Mouse (Mus musculus) stomach, embryonic 14.5 days (tissue): ENCODE data around the gene Xlr5a. TPM values are rescaled to one million over a fixed set of nuclear protein-coding genes. Genes with fewer than 3 reads are reported as not detected.
"Not testable (repeated sequence)": the region's sequence is repeated elsewhere in the genome, so short reads cannot be mapped to it uniquely, and the experiment has no call there.

Experiments
- ATAC-seq: fragments of 200-750 bp; cut with Nextera tagmentation; 2 replicates; pipeline ENCODE4 v1.8.0; 2017; ENCODE audit warnings: low read depth, moderate TSS enrichment; ENCODE audit not compliant: insufficient number of reproducible peaks, insufficient read depth, low FRiP score
- H3K27ac ChIP-seq: fragments of 300-500 bp; sonication (generic); 2 replicates; pipeline ENCODE4 v1.5.1; 2014; ENCODE audit warnings: mild to moderate bottlenecking, low read length, moderate library complexity, mixed read lengths
- H3K27me3 ChIP-seq: fragments of 300-500 bp; sonication (generic); 2 replicates; pipeline ENCODE4 v1.6.1; 2014; ENCODE audit warnings: low read length, control low read depth, mixed read lengths; ENCODE audit not compliant: control insufficient read depth, insufficient read depth
- H3K36me3 ChIP-seq: fragments of 300-500 bp; sonication (generic); 2 replicates; pipeline ENCODE4 v1.6.1; 2014; ENCODE audit warnings: mild to moderate bottlenecking, control low read depth, low read length, moderate library complexity, mixed read lengths; ENCODE audit not compliant: control insufficient read depth, insufficient read depth
- H3K4me1 ChIP-seq: fragments of 300-500 bp; sonication (generic); 2 replicates; pipeline ENCODE4 v1.6.1; 2014; ENCODE audit warnings: low read length, control low read depth, mixed read lengths; ENCODE audit not compliant: control insufficient read depth, insufficient read depth
- H3K4me2 ChIP-seq: fragments of 300-500 bp; sonication (generic); replicated peaks from 2 replicates; pipeline ENCODE4 v1.6.1; 2014; ENCODE audit warnings: low read depth, low read length, control low read depth
- H3K4me3 ChIP-seq: fragments of 300-500 bp; sonication (generic); 2 replicates; pipeline ENCODE4 v1.5.1; 2014; ENCODE audit warnings: low read depth, low read length, control low read depth
- H3K9ac ChIP-seq: fragments of 300-500 bp; sonication (generic); replicated peaks from 2 replicates; pipeline ENCODE4 v1.6.1; 2014; ENCODE audit warnings: low read depth, mild to moderate bottlenecking, control low read depth, low read length, moderate library complexity, mixed read lengths
- H3K9me3 ChIP-seq: fragments of 300-500 bp; sonication (generic); 2 replicates; pipeline ENCODE4 v1.6.1; 2016; ENCODE audit warnings: low read depth, low read length, control low read depth; ENCODE audit not compliant: control insufficient read depth
- WGBS: fragments of 180-500 bp; shearing (Covaris S2); extraction: QIAGEN DNeasy Blood & Tissue Kit; methylation state at CpG from one replicate; pipeline ENCODE4 v1.1.7; 2014; 5-methylcytosine and 5-hydroxymethylcytosine counted together
- polyA plus RNA-seq: library from polyadenylated mRNA; unstranded; fragments of >200 nt; fragmentation: Nextera tagmentation; extraction: Ambion mirVana; gene quantifications from 2 replicates; pipeline ENCODE4 v1.2.1, GENCODE M21; 2014

Xlr5a gene
- polyA plus RNA-seq, 1 experiment from 2014 or later = 0.16 TPM

- 64% methylated on average over 13 of the region's 13 CpGs for WGBS
- H3K9ac ChIP-seq, H3K27me3 ChIP-seq, H3K4me3 ChIP-seq, H3K27ac ChIP-seq, H3K4me1 ChIP-seq, H3K4me2 ChIP-seq, H3K36me3 ChIP-seq, ATAC-seq, H3K9me3 ChIP-seq: not testable (repeated sequence)
These were observed 195.8 kb downstream of the Xlr5a start, which contains the start of gene Xlr3a for GRCm38 (mm10) chrX:73096941-73097508. TSS of gene Xlr3a (minus strand) at chrX:73097095.

DNA sequence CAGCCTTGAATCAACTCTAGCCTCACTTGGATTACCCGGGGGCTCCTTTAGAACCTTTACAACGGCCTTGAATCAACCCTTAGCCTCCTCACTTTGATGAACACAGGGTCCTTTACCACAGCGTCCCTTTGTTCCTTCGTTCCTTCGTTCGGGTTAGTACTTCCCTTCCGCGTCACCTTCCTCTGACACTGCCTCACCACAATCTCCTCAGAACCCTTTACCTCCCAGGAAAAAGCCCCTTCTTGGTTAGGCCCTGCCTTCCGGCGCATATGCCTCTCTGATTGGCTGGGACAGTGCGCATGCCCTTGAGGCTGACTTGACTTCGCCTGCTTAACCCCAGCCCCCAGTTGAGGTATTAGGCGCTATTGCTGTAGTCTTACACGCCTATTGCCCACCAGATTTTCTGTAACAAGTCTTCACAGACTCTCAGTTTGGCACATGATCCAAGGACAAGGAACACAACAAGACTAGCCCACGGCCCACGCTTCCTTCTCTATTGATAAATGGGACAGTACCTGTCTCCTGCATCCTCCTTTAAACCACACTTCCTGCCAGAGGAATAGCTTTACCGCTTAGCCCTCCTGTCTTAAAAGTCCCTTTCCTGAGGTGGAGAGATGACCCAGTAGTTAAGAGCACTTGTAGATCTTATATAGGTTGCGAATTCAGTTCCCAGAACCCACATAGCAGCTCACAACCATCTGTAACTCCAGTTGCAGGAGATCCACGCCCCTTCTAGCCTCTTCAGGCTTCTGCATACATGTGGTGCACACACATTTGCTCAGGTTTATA, 210.3 kb downstream of the Xlr5a start, which contains the start of gene Xlr4a:
Xlr4a (minus strand) TSS at position 212 of the 789 bp plus-strand sequence.
- not testable (repeated sequence) for H3K4me2 ChIP-seq, H3K27ac ChIP-seq, H3K9me3 ChIP-seq, H3K27me3 ChIP-seq, H3K4me3 ChIP-seq, ATAC-seq, H3K9ac ChIP-seq, H3K36me3 ChIP-seq, H3K4me1 ChIP-seq
- 79% methylated on average over 19 of the region's 19 CpGs for WGBS

- H3K36me3 ChIP-seq, H3K4me1 ChIP-seq, H3K9ac ChIP-seq, H3K27me3 ChIP-seq, H3K4me2 ChIP-seq, H3K4me3 ChIP-seq, H3K9me3 ChIP-seq, H3K27ac ChIP-seq: not testable (repeated sequence)
- ATAC-seq = peak; percentile 67
- WGBS = 89% methylated on average over 1 of the region's 5 CpGs
These were observed 225.9 kb downstream of the Xlr5a start for GRCm38 (mm10) chrX:73066765-73067312.

DNA sequence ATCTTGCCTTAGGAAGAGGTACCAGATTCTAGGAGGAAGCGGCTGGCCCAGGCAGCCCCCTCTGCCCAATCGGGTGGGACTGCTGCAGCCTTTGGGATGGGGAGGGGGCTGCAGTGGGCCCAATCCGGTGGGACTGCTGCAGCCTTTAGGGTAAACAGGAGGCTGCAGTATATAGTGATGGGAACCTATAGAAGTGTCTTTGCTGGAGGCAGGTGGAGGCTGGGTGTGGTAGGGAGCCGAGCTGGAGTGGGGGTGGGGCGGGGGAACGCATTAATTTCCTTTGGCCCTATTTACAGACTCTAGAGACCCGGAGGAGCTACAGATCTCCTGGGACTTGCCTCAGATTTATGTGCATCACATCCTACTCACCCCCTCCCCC, 228.4 kb downstream of the Xlr5a start, which contains the start of gene Pnma3:
Pnma3 (plus strand) TSS at position 373 of the 379 bp plus-strand sequence.
- 26% methylated on average over 7 of the region's 7 CpGs for WGBS
- H3K4me2 ChIP-seq = peak within 1 kb of the TSS; percentile 26
- H3K9ac ChIP-seq = no peak within 1 kb of the TSS

DNA sequence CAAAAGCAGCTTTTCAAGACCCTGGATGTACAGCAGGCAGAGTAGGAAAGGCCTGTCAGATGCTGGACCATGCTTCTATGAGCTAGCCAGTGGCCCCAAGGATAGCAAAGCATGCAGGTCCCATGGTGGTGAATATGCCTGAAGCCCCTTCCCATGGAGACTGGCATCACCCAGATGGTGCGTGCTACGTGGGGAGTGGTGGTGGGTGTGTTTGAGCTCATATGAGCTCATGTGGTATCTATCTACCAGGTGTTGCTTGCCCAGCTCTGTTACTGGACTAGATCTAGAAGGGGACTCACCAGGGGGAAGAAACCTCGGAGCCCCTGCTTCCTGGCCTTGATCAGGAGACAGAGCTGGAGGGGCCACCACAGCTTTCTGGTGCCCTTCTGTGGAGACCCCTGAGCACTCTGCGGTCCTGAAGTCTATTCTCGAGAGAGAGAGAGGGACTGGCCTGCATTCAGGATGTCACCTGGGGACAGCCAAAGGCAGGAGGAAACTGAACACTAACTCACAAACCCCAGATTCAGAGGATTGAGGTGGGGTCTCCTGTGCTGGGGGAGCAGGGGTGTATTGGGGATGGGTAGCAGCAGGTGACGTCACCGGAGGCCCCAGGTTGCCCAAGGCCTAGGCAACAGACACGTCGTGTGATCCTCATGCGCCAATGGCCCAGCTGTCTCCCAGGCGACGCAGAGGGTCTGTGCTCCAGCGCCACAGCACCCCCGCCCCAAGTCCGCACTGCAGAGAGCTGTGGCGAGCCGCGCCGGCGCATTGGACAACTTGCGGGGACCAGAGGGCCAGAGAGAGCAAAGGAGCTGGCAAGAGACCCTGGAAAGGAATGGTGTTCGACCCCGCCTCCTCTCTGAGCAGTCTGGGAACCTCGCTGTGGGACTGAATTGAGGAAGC, 229.0 kb downstream of the Xlr5a start:
- Histone ChIP-seq H3K36me3 (no peaks in the 10 kb centered on the region), H3K27me3 (no peaks in the 10 kb centered on the region), H3K4me3 (no peak overlapping the region), H3K27ac (no peak overlapping the region), H3K9ac (no peak overlapping the region), H3K9me3 (no peaks in the 10 kb centered on the region), H3K4me2 (peak overlapping the region; percentile 26), H3K4me1 (0 out of 2 replicates have a peak, but pooled peaks cover 2% of the 10 kb centered on the region)
- 0 out of 2 replicates have a peak, but pooled peaks have one; percentile 56 for ATAC-seq
- 44% methylated on average over 24 of the region's 24 CpGs for WGBS

More for the DNA sequence above, 228.4 kb downstream of the Xlr5a start, which contains the start of gene Pnma3:
- H3K36me3 ChIP-seq = no peaks in the 10 kb centered on the region
- H3K27ac ChIP-seq = no peak within 1 kb of the TSS
- ATAC-seq = no peak
- no peak within 1 kb of the TSS for H3K4me3 ChIP-seq
- 0 out of 2 replicates have a peak, but pooled peaks cover 2% of the 10 kb centered on the region for H3K4me1 ChIP-seq
- no peaks in the 10 kb centered on the region for H3K27me3 ChIP-seq
- no peaks in the 10 kb centered on the region for H3K9me3 ChIP-seq

DNA sequence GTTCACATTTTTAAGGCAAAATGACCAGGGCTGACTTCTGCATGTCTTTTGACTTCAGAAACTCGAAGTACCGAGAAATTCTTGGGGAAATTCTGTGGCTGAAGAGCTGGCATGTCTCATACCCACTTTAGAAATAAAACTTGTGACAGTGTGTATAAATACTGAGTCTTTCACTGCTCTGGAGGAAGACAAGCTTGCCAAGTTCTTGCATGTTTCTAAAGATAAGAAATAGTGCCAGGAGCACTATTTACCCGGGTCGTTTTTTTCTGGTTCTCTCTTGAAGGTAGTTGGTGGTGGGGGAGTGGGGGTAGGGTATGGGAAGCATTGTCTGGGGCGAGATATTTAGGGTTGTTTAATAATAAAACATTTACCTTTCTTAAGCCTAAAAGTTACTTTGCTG, 230.5 kb downstream of the Xlr5a start:
- Histone ChIP-seq H3K27me3 (no peaks in the 10 kb centered on the region), H3K4me3 (no peak overlapping the region), H3K9ac (no peak overlapping the region), H3K27ac (no peak overlapping the region), H3K4me2 (no peak overlapping the region), H3K9me3 (no peaks in the 10 kb centered on the region), H3K36me3 (no peaks in the 10 kb centered on the region), H3K4me1 (0 out of 2 replicates have a peak, but pooled peaks cover 2% of the 10 kb centered on the region)
- WGBS = 42% methylated on average over 5 of the region's 5 CpGs
- ATAC-seq = no peak

DNA sequence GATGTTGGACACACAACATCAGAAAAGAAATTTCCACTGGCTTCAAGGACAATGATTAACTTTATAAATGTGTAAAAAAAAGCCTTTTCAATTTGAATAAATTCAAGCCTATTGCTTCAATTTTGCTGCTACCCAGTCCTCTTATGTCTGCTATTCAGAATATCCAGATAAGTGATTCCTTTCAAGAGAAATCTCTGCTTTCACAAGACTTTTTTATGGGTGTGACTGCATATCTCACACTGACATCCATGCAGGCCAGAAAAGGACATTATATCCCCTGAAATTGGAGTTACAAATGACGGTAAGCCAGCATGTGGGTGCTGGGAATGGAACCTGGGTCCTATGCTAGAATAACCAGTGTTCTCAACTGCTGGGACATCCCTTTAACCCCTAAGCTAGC, 231.2 kb downstream of the Xlr5a start:
- 0 out of 2 replicates have a peak, but pooled peaks cover 2% of the 10 kb centered on the region for H3K4me1 ChIP-seq
- no peak overlapping the region for H3K4me2 ChIP-seq
- H3K9ac ChIP-seq = no peak overlapping the region
- H3K4me3 ChIP-seq = no peak overlapping the region
- ATAC-seq = no peak
- H3K9me3 ChIP-seq = no peaks in the 10 kb centered on the region
- no peak overlapping the region for H3K27ac ChIP-seq
- no peaks in the 10 kb centered on the region for H3K36me3 ChIP-seq
- no peaks in the 10 kb centered on the region for H3K27me3 ChIP-seq
- 84% methylated on average over 1 of the region's 1 CpGs for WGBS
